Mouse (Mus musculus) embryonic fibroblast, embryonic 13.5 days (primary cell): ENCODE results near the gene Kl.

ENCODE experiments used
- CTCF ChIP-seq: IDR thresholded peaks from 2 replicates; pipeline ENCODE4 v1.5.1; 2011; ENCODE audit warnings: mild to moderate bottlenecking, control low read depth, low read length, moderate library complexity, borderline replicate concordance; ENCODE audit not compliant: insufficient read depth
- POLR2A ChIP-seq: IDR thresholded peaks from 2 replicates; pipeline ENCODE4 v1.6.1; 2011; ENCODE audit warnings: low read depth, mild to moderate bottlenecking, control low read depth, low read length, moderate library complexity

GRCm38 (mm10) chr5:150936807-150937206, 15.6 kb upstream of the Kl start:
- TF ChIP-seq CTCF (no peak), POLR2A (no peak)
